Mouse (Mus musculus): ENCODE data around the gene Metrn. TPM values are rescaled to one million over a fixed set of nuclear protein-coding genes. Genes with fewer than 3 reads are reported as not detected.

Metrn gene
- polyA plus RNA-seq, 1 experiment from 2014 or later = 12.1 TPM

DNA sequence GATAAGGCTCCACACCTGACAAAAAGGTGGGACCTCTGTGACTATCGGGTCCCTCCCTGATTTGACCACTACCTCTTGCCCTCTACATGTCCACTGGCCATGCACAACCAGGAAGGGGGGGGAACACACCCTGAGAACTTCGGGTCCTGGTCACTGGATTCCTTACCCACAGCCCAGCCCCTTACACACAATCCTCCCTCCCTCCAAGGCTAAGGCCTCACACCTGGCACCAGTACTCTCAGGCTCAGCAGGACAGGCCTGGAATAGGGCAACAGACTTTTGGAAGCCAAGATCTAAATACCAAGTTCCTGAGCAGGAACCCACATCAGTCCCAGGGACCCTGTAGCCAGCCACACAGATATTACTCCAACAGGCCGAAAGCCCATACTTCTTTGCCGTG is 42.0 kb upstream of the Metrn start:
- no peak overlapping the region for H3K4me3 ChIP-seq (ENCODE audit: low read depth, low read length)
- H3K27me3 ChIP-seq (ENCODE audit: control insufficient read depth, insufficient read depth, low read depth, low read length) = no peaks in the 10 kb centered on the region
- H3K9ac ChIP-seq (ENCODE audit: low read depth, low read length) = no peak overlapping the region
- peaks cover 37% of the 10 kb centered on the region for H3K36me3 ChIP-seq (ENCODE audit: control insufficient read depth, insufficient read depth)
- 82% methylated on average over 4 of the region's 4 CpGs for WGBS (ENCODE audit: insufficient replicate concordance)
- H3K27ac ChIP-seq (ENCODE audit: low read length) = peak overlapping the region; percentile 76
- no peak overlapping the region for H3K4me2 ChIP-seq (ENCODE audit: low read depth, low read length)
- peaks cover 49% of the 10 kb centered on the region for H3K4me1 ChIP-seq (ENCODE audit: control insufficient read depth, low read depth, low read length)
- ATAC-seq (ENCODE audit: low read depth) = no peak
- no peaks in the 10 kb centered on the region for H3K9me3 ChIP-seq (replicated peaks; ENCODE audit: control insufficient read depth, low read length)

DNA sequence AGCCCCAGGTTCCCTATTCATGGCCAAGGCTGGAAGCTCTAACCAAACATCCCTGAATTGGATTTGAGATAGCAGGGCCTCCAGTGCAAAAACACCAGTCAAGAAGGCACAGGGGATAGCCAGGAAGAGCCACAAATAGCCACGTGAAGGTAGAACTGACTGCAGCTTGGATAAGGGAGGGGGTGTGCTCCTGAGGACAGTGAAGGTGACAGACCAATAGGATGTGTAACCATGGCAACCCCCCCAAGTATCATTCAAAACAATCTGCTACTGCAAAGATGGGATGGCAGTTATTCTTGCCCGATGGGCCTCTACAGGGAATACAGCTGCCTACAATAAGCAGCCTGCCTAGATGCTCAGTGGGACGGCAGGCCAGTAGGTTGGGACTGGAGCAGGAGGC is 40.6 kb upstream of the Metrn start:
- ATAC-seq (ENCODE audit: low read depth) = no peak
- Histone ChIP-seq H3K36me3 (ENCODE audit: control insufficient read depth, insufficient read depth) (peaks cover 37% of the 10 kb centered on the region), H3K27ac (ENCODE audit: low read length) (0 out of 2 replicates have a peak overlapping the region, but pooled peaks have one; percentile 9), H3K9me3 (replicated peaks; ENCODE audit: control insufficient read depth, low read length) (no peaks in the 10 kb centered on the region), H3K4me3 (ENCODE audit: low read depth, low read length) (no peak overlapping the region), H3K4me1 (ENCODE audit: control insufficient read depth, low read depth, low read length) (peaks cover 44% of the 10 kb centered on the region), H3K4me2 (ENCODE audit: low read depth, low read length) (no peak overlapping the region), H3K27me3 (ENCODE audit: control insufficient read depth, insufficient read depth, low read depth, low read length) (no peaks in the 10 kb centered on the region), H3K9ac (ENCODE audit: low read depth, low read length) (no peak overlapping the region)
- WGBS (ENCODE audit: insufficient replicate concordance) = 57% methylated on average over 3 of the region's 3 CpGs

DNA sequence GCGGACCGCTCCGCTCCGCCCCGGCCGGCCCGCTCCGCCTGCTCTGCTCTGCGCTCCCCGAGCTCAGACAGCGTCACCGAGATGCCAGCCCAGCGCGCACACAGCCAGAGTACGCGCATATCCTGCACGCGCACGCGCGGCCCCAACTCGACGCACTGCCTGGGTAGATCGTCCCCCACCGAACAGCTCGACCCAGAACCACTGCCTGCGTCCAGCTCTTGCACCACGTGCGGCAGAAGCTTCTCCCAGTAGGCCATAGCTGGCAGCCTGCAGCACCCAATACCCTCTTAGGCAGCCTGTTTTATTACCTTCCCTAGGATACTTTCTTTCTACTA is 40.1 kb upstream of the Metrn start, which contains the start of gene Rhbdl1:
TSS of gene Rhbdl1 (minus strand) at position 220 of the 335 bp plus-strand sequence.
- Histone ChIP-seq H3K9me3 (replicated peaks; ENCODE audit: control insufficient read depth, low read length) (no peaks in the 10 kb centered on the region), H3K9ac (ENCODE audit: low read depth, low read length) (peak within 1 kb of the TSS; percentile 56), H3K36me3 (ENCODE audit: control insufficient read depth, insufficient read depth) (peaks cover 32% of the 10 kb centered on the region), H3K4me1 (ENCODE audit: control insufficient read depth, low read depth, low read length) (peaks cover 48% of the 10 kb centered on the region), H3K27me3 (ENCODE audit: control insufficient read depth, insufficient read depth, low read depth, low read length) (no peaks in the 10 kb centered on the region), H3K27ac (ENCODE audit: low read length) (0 out of 2 replicates have a peak within 1 kb of the TSS, but pooled peaks have one; percentile 9), H3K4me2 (ENCODE audit: low read depth, low read length) (peak within 1 kb of the TSS; percentile 66), H3K4me3 (ENCODE audit: low read depth, low read length) (peak within 1 kb of the TSS; percentile 36)
- no peak for ATAC-seq (ENCODE audit: low read depth)
- WGBS (ENCODE audit: insufficient replicate concordance) = 3% methylated on average over 29 of the region's 29 CpGs

DNA sequence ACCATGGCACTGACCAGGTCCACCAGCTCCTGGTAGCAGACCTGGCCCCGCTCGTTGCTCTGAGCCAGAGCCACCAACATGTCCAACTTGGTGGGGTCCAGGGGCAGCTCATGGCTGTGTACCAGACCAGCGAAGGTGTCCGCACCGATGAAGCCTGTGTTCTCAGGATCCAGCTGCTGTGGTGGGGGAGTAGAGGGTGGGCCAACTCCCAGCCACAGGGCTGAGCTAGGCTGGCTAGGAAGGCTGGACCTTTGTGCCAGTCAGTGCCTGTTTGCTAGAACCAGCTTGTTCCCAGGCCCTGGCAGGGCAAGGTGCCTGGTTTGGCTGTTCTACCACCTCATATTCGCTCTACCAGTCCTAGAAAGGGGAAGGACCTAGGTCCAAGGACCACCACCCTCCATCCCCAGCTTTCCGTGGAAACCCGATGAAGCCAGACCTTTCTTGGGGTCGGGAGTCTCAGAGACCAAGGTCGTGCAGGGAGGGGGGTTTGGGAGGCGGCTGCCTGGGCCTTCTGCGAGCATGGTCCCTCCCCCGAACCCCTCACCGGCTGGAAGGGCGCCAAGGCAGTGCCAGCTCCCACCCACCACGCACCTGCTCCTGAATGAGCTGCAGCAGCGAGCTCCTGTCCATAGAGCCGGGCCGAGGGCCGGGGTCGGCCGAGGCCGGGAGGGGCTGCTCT is 39.6 kb upstream of the Metrn start:
- Histone ChIP-seq H3K27me3 (ENCODE audit: control insufficient read depth, insufficient read depth, low read depth, low read length) (no peaks in the 10 kb centered on the region), H3K36me3 (ENCODE audit: control insufficient read depth, insufficient read depth) (peaks cover 27% of the 10 kb centered on the region), H3K27ac (ENCODE audit: low read length) (no peak overlapping the region), H3K4me1 (ENCODE audit: control insufficient read depth, low read depth, low read length) (peaks cover 53% of the 10 kb centered on the region), H3K4me2 (ENCODE audit: low read depth, low read length) (peak overlapping the region; percentile 66), H3K9me3 (replicated peaks; ENCODE audit: control insufficient read depth, low read length) (no peaks in the 10 kb centered on the region), H3K9ac (ENCODE audit: low read depth, low read length) (peak overlapping the region; percentile 56), H3K4me3 (ENCODE audit: low read depth, low read length) (peak overlapping the region; percentile 36)
- WGBS (ENCODE audit: insufficient replicate concordance) = 25% methylated on average over 23 of the region's 23 CpGs
- no peak for ATAC-seq (ENCODE audit: low read depth)

DNA sequence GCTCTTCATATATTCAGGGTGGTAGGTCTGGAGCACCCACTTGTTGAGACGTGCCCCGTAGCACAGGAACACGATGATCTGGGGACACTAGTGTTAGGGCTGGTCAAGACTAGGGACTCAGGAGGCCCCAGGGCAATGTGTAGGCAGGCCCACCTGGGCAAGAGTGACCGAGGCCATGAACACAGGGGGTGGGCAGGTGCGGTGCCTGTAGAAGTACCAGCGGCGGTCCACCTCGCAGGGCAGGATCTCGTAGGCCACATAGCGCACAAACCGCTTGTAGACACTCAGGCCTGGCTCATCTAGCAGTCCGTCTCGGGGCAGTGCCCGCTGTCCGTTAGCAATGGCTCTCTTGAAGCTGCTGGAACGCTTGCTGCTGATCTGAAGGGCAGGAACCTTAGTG is 38.9 kb upstream of the Metrn start:
- Histone ChIP-seq H3K9me3 (replicated peaks; ENCODE audit: control insufficient read depth, low read length) (no peaks in the 10 kb centered on the region), H3K9ac (ENCODE audit: low read depth, low read length) (no peak overlapping the region), H3K27ac (ENCODE audit: low read length) (no peak overlapping the region), H3K4me2 (ENCODE audit: low read depth, low read length) (no peak overlapping the region), H3K4me1 (ENCODE audit: control insufficient read depth, low read depth, low read length) (peaks cover 60% of the 10 kb centered on the region), H3K27me3 (ENCODE audit: control insufficient read depth, insufficient read depth, low read depth, low read length) (no peaks in the 10 kb centered on the region), H3K36me3 (ENCODE audit: control insufficient read depth, insufficient read depth) (peaks cover 27% of the 10 kb centered on the region), H3K4me3 (ENCODE audit: low read depth, low read length) (no peak overlapping the region)
- no peak for ATAC-seq (ENCODE audit: low read depth)
- 83% methylated on average over 16 of the region's 16 CpGs for WGBS (ENCODE audit: insufficient replicate concordance)

DNA sequence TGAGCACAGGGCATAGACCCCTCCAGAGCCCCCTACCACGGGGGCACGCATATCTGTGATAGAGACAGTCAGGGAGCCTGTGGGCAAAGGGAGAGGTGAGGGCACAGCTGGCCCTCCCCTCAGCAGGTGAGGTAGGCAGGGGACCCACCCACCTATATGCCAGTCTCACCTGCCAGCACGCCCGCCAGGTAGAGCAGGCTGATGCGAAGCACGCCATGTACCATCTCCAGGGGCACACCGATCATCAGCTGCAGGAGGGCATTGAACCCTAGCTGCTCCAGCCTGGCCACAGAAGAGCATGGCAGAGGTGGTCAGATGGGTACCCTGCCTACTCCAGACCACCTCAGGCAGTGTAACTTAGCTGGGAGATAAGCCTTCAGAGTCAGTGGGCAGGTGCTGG is 38.4 kb upstream of the Metrn start:
- no peak overlapping the region for H3K4me3 ChIP-seq (ENCODE audit: low read depth, low read length)
- H3K27me3 ChIP-seq (ENCODE audit: control insufficient read depth, insufficient read depth, low read depth, low read length) = no peaks in the 10 kb centered on the region
- H3K36me3 ChIP-seq (ENCODE audit: control insufficient read depth, insufficient read depth) = peaks cover 27% of the 10 kb centered on the region
- no peaks in the 10 kb centered on the region for H3K9me3 ChIP-seq (replicated peaks; ENCODE audit: control insufficient read depth, low read length)
- no peak for ATAC-seq (ENCODE audit: low read depth)
- H3K27ac ChIP-seq (ENCODE audit: low read length) = no peak overlapping the region
- no peak overlapping the region for H3K9ac ChIP-seq (ENCODE audit: low read depth, low read length)
- H3K4me1 ChIP-seq (ENCODE audit: control insufficient read depth, low read depth, low read length) = peaks cover 64% of the 10 kb centered on the region
- 87% methylated on average over 7 of the region's 7 CpGs for WGBS (ENCODE audit: insufficient replicate concordance)
- no peak overlapping the region; the same call in 1 of the 2 replicates for H3K4me2 ChIP-seq (ENCODE audit: low read depth, low read length)

DNA sequence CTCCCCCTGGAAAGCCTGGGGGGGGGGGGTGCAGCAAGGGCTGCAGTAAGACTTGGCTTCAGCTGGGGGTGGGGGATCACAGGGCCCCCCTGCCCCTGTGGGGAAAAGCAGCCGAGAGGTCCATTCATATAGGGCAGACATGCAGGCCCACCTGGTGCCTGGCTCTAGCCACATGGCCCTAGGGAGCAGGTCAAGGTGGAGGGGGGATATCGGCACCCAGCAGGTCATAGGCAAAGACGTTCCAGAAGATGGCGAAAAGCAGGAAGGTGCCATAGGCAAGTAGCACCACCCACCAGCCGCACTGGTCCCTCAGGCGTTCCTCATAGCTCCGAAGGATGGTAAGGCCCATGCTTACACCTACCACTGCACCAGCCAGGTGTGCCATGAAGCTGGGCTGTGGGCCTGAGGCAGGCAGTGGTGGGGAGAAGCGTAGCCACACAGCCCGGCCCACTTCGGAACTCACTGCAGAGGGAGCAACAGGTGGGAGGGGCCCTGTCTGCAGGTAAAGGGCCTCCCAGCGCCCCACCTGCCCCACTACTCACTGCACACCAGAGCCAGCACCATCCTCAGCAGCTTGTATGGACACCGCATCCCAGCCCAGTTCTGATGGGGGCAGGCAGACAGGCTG is 37.8 kb upstream of the Metrn start:
- no peaks in the 10 kb centered on the region for H3K27me3 ChIP-seq (ENCODE audit: control insufficient read depth, insufficient read depth, low read depth, low read length)
- no peaks in the 10 kb centered on the region for H3K9me3 ChIP-seq (replicated peaks; ENCODE audit: control insufficient read depth, low read length)
- H3K4me3 ChIP-seq (ENCODE audit: low read depth, low read length) = peak overlapping the region; percentile 92
- peak overlapping the region; percentile 91 for H3K9ac ChIP-seq (ENCODE audit: low read depth, low read length)
- H3K4me1 ChIP-seq (ENCODE audit: control insufficient read depth, low read depth, low read length) = peaks cover 68% of the 10 kb centered on the region
- no peak for ATAC-seq (ENCODE audit: low read depth)
- H3K27ac ChIP-seq (ENCODE audit: low read length) = no peak overlapping the region
- WGBS (ENCODE audit: insufficient replicate concordance) = 75% methylated on average over 12 of the region's 12 CpGs
- peak overlapping the region; percentile 99 for H3K4me2 ChIP-seq (ENCODE audit: low read depth, low read length)
- peaks cover 24% of the 10 kb centered on the region for H3K36me3 ChIP-seq (ENCODE audit: control insufficient read depth, insufficient read depth)

DNA sequence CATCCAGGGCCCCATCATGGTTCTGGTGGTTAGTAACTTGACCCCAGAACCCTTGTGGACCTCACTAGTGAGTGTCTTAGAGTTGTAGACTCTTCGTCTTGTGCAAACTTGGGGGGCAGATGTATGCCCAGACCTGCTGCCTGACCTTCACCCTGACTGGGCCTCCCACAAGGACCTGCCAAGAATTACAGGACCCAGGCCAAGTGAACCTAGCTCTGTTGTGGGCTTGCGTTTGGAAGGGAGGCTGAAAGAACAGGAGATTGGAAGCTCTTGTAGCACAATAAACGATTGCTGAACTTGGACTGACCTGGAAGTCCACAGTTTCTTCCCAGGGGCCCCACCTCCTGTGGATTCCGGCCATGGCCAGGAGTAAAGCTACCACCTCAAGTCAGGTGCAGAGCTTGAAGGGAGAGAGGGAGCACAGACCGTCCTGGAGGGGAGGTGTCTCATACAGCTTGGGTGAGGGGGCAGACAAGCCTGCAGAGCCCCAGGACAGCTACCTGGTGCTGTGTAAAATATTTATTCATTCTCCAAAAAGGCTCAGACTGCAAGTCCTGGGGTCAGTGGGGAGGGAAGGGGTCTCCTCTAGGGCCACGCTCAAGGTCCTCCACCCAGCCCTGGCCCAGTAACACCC is 37.1 kb upstream of the Metrn start:
- no peak for ATAC-seq (ENCODE audit: low read depth)
- peaks cover 18% of the 10 kb centered on the region for H3K36me3 ChIP-seq (ENCODE audit: control insufficient read depth, insufficient read depth)
- no peaks in the 10 kb centered on the region for H3K27me3 ChIP-seq (ENCODE audit: control insufficient read depth, insufficient read depth, low read depth, low read length)
- peak overlapping the region; percentile 92 for H3K4me3 ChIP-seq (ENCODE audit: low read depth, low read length)
- H3K4me1 ChIP-seq (ENCODE audit: control insufficient read depth, low read depth, low read length) = peaks cover 73% of the 10 kb centered on the region
- H3K27ac ChIP-seq (ENCODE audit: low read length) = peak overlapping the region; percentile 97
- 31% methylated on average over 6 of the region's 6 CpGs for WGBS (ENCODE audit: insufficient replicate concordance)
- peak overlapping the region; percentile 91 for H3K9ac ChIP-seq (ENCODE audit: low read depth, low read length)
- H3K4me2 ChIP-seq (ENCODE audit: low read depth, low read length) = peak overlapping the region; percentile 99
- no peaks in the 10 kb centered on the region for H3K9me3 ChIP-seq (replicated peaks; ENCODE audit: control insufficient read depth, low read length)

DNA sequence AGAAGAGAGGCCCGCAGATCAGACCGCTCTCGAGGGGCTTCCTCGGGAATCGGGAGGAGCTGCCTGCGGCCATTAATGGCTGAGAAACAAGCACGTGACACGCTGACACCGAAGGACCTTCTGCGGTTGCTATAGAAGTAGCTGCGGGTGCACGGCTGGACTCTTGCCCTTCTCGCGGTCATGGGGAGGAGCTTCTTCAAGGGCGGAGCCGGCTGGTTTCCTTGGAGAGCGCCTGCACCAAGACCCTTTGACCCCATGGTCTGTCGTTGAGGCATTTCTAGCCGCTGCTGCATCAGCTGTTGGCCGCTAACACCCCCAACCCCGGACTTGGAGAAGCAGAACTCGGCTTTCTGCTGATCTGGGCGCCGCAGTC is 36.3 kb upstream of the Metrn start, which contains the start of gene Stub1:
TSS of gene Stub1 (minus strand) at position 114 of the 373 bp plus-strand sequence.
- H3K4me1 ChIP-seq (ENCODE audit: control insufficient read depth, low read depth, low read length) = peaks cover 77% of the 10 kb centered on the region
- under 1% methylated on average over 24 of the region's 24 CpGs for WGBS (ENCODE audit: insufficient replicate concordance)
- peaks cover 16% of the 10 kb centered on the region for H3K36me3 ChIP-seq (ENCODE audit: control insufficient read depth, insufficient read depth)
- H3K4me2 ChIP-seq (ENCODE audit: low read depth, low read length) = peak within 1 kb of the TSS; percentile 99
- H3K27ac ChIP-seq (ENCODE audit: low read length) = peak within 1 kb of the TSS; percentile 97
- H3K27me3 ChIP-seq (ENCODE audit: control insufficient read depth, insufficient read depth, low read depth, low read length) = no peaks in the 10 kb centered on the region
- H3K4me3 ChIP-seq (ENCODE audit: low read depth, low read length) = peak within 1 kb of the TSS; percentile 92
- peak within 1 kb of the TSS; percentile 91 for H3K9ac ChIP-seq (ENCODE audit: low read depth, low read length)
- ATAC-seq (ENCODE audit: low read depth) = peak; percentile 64
- no peaks in the 10 kb centered on the region for H3K9me3 ChIP-seq (replicated peaks; ENCODE audit: control insufficient read depth, low read length)

Measured in liver, embryonic 16.5 days (tissue).